Mouse (Mus musculus) spleen, postnatal 10 days (tissue): ENCODE measurements around the gene Ccdc88a.
A peak's percentile ranks its signal among the peaks of the same experiment; 100 is the strongest.

Source experiments
- DNase-seq, 2 experiments: peaks; one replicate each; pipeline ENCODE4 v3.0.0; 2021 to 2022; ENCODE audit warnings: low spot score in 2 of 2

Ccdc88a gene

DNA sequence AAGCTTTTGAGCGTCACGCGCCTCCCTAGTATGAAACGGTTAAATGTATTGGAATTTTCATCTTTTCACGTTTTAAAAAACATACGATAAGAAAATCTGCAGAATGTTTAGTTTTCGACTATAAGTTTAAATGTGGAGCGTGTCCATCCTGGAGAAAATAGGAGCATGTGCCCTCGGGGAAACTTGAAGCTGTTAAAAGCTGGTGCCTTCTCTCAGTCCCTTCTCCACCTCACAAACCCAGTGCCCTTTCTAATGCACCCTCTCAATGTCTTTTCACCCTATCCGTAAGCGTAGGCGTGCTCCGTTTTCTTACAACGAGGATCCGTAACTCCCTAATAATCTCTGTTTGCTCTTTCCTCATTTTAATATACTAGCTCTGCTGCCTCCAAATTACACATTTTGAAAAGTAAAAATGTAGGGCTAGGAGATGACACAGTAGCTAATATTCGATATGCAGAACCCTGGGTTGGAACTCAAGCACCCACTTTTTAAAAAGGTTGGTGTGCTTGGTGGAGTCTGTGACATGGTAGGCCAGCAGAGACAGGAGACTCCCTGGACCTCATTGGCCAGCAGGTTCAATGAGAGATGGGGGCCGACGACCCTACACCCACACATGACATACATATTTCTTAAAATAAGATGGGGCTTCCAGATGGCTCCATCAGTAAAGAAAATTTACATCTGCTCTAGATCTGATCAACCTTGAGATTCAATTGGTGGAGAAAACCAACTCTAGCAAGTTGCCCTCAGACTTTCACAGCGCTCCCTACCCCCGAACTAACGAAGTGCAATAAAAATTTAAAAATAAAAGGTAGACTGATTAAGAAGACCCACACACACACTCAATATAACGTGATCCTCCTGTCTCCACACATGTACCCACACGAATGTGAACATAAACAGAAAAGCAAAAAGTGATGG lies 175.3 kb downstream of the Ccdc88a start:
- peak; percentile 16 to 24 for DNase-seq

DNA sequence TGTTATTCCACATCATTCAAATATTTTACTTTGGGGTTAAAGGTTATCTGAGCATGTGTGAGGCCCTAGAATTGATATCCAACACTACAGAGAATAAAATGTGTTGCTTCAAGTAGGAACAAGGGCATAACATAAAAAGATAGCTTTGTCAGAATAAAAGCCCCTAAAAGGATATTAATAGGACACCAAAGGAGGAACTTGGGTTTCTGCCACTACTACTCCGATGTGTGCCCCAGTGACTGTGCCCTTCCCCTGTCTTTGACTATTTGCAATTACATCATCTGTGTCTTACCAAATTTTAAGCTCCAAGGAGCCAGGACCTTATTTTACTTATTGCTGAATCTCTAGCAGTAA lies 175.9 kb downstream of the Ccdc88a start:
- no peak for DNase-seq
